Mouse (Mus musculus) lung, embryonic 16.5 days (tissue): ENCODE data around the gene Mpp2. TPM values are rescaled to one million over a fixed set of nuclear protein-coding genes. Genes with fewer than 3 reads are reported as not detected.
A peak's percentile ranks its signal among the peaks of the same experiment; 100 is the strongest.

ENCODE experiments used
- ATAC-seq: fragments of 200-750 bp; cut with Nextera tagmentation; 2 replicates; pipeline ENCODE4 v1.8.0; 2017; ENCODE audit warnings: low read depth, mild to moderate bottlenecking, moderate library complexity
- H3K27ac ChIP-seq: fragments of 300-500 bp; sonication (generic); 2 replicates; pipeline ENCODE4 v1.5.1; 2014; ENCODE audit warnings: mild to moderate bottlenecking, control low read depth, low read length
- H3K27me3 ChIP-seq: fragments of 300-500 bp; sonication (generic); 2 replicates; pipeline ENCODE4 v1.6.1; 2014; ENCODE audit warnings: low read depth, low read length, mixed read lengths; ENCODE audit not compliant: control insufficient read depth, insufficient read depth
- H3K36me3 ChIP-seq: fragments of 300-500 bp; sonication (generic); 2 replicates; pipeline ENCODE4 v1.6.1; 2014; ENCODE audit warnings: low read length; ENCODE audit not compliant: control insufficient read depth, insufficient read depth
- H3K4me1 ChIP-seq: fragments of 300-500 bp; sonication (generic); replicated peaks from 2 replicates; pipeline ENCODE4 v1.6.1; 2014; ENCODE audit warnings: low read length, mixed read lengths; ENCODE audit not compliant: control insufficient read depth, insufficient read depth
- H3K4me2 ChIP-seq: fragments of 300-500 bp; sonication (generic); 2 replicates; pipeline ENCODE4 v1.6.1; 2014; ENCODE audit warnings: low read depth, low read length, control low read depth
- H3K4me3 ChIP-seq: fragments of 300-500 bp; sonication (generic); 2 replicates; pipeline ENCODE4 v1.5.1; 2014; ENCODE audit warnings: mild to moderate bottlenecking, low read length, control low read depth
- H3K9ac ChIP-seq: fragments of 300-500 bp; sonication (generic); 2 replicates; pipeline ENCODE4 v1.6.1; 2014; ENCODE audit warnings: low read length, control low read depth
- H3K9me3 ChIP-seq: fragments of 300-500 bp; sonication (generic); 2 replicates; pipeline ENCODE4 v1.6.1; 2016; ENCODE audit warnings: low read length; ENCODE audit not compliant: control insufficient read depth
- WGBS: fragments of 180-500 bp; shearing (Covaris S2); extraction: QIAGEN DNeasy Blood & Tissue Kit; methylation state at CpG from one replicate; pipeline ENCODE4 v1.1.7; 2014; 5-methylcytosine and 5-hydroxymethylcytosine counted together
- polyA plus RNA-seq: library from polyadenylated mRNA; unstranded; fragments of >200 nt; fragmentation: Nextera tagmentation; extraction: Ambion mirVana; gene quantifications from 2 replicates; pipeline ENCODE4 v1.2.1, GENCODE M21; 2015

The Mpp2 gene
- polyA plus RNA-seq, 1 experiment from 2014 or later: 6.4 TPM

DNA sequence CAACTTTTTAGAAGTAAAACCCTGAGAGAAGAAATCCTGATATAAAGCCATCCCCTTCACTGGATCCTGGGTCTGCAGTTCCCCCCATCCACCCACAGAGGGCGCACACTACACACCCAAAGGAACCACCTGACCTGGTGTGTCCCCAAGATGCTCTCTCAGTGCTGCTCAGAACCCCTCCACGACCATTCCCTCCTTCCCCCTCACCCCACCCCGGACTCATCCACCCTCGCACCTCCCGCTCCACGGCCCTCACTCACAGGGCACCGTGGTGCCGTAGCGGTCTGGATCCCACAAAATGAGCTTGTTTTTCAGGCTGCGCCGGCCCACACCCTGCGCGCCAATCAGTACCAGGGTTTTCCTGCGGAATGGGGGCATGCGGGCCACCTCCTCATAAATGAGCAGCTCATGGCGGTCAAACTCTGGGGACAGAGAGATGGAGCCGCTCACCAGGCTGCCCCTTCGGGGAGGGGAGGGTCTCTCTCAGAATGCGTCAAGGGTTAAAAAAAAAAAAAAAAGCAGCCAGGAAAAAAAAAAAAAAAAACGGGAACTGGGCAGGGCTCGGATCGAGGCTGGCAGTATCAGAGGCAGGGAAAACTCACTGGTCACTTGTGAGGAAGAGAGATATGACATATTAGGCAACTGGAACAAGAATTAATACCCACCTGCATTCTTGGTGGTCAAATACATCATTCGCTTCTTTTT is 26.9 kb downstream of the Mpp2 start:
- Histone ChIP-seq H3K9ac (peak overlapping the region; percentile 52), H3K27ac (no peak overlapping the region), H3K4me1 (peaks cover 8% of the 10 kb centered on the region), H3K4me2 (peak overlapping the region; percentile 75), H3K9me3 (no peaks in the 10 kb centered on the region), H3K27me3 (no peaks in the 10 kb centered on the region), H3K36me3 (no peaks in the 10 kb centered on the region; the same call in 1 of the 2 replicates), H3K4me3 (peak overlapping the region; percentile 46)
- WGBS: 4% methylated on average over 23 of the region's 23 CpGs
- ATAC-seq: peak; percentile 72

DNA sequence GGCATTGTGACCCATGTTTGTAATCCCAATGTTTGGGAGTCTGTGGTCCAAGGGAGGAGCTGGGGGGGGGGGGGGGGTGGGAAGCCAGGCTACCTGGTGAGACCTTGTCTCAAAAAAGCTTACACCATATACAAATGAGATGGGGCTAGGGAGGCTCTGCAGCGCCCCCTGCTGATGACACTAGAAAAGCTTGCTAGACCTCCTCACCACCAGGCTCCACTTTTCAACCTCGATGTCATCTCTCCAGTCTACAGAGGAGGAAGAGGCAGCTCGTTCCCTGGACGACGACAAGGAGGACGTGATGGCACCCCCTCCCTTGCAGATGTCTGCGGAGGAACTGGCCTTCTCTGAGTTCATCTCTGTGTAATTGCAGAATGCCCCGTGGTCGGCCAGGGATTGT is 34.5 kb downstream of the Mpp2 start:
- no peak overlapping the region for H3K4me3 ChIP-seq
- no peak for ATAC-seq
- 31% methylated on average over 9 of the region's 9 CpGs for WGBS

DNA sequence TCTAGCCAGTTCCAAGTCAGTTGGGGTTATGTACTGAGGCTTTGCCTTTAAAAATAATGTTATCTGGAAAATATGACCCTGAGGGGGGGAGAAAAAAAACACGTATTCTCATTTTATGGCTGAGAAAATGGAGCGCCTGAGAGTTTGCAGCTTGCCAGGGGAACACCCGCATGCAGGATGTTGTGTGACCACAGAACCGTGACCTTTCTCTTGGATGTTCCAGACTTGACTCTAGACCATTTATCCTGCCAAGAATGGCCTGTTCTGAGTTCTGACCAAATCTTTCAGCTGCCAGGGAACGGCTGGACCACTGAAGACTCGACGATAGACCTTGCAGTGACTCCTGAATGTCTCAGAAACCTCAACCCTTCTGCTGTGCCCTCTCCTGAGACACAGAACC is 35.1 kb downstream of the Mpp2 start:
- Histone ChIP-seq H3K4me1 (no peaks in the 10 kb centered on the region; the same call in none of the 2 replicates), H3K36me3 (no peaks in the 10 kb centered on the region), H3K9ac (no peak overlapping the region), H3K4me3 (no peak overlapping the region), H3K9me3 (no peaks in the 10 kb centered on the region), H3K27me3 (no peaks in the 10 kb centered on the region), H3K27ac (no peak overlapping the region), H3K4me2 (no peak overlapping the region)
- 0 out of 2 replicates have a peak, but pooled peaks have one; percentile 37 for ATAC-seq
- 63% methylated on average over 7 of the region's 7 CpGs for WGBS

More for the DNA sequence above, 34.5 kb downstream of the Mpp2 start:
- Histone ChIP-seq H3K27ac (no peak overlapping the region), H3K9me3 (no peaks in the 10 kb centered on the region), H3K36me3 (no peaks in the 10 kb centered on the region), H3K4me1 (no peaks in the 10 kb centered on the region; the same call in none of the 2 replicates), H3K9ac (no peak overlapping the region), H3K4me2 (no peak overlapping the region), H3K27me3 (no peaks in the 10 kb centered on the region)

DNA sequence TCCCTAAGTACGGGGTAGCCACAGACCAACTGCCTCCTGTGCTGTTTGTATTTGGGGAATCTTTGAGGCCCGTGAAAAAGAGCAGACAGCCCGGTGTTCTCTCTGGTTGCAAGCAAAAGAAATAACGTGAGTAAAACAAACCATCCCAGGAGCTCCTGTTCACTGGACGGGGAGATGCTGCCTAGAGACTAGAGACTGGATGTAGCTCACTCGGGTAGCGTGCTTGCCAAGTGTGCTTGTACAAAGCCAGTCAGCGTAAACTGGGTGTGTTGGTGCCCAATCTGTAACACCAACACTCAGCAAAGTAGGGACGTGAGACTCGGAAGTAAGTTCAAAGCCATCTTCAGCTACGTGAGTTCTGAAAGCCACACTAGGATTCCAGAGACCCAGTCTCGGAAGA is 35.6 kb downstream of the Mpp2 start:
- H3K36me3 ChIP-seq: no peaks in the 10 kb centered on the region
- no peak overlapping the region for H3K27ac ChIP-seq
- H3K9me3 ChIP-seq: no peaks in the 10 kb centered on the region
- 77% methylated on average over 12 of the region's 12 CpGs for WGBS
- H3K4me2 ChIP-seq: no peak overlapping the region
- no peak overlapping the region for H3K4me3 ChIP-seq
- no peaks in the 10 kb centered on the region; the same call in none of the 2 replicates for H3K4me1 ChIP-seq
- H3K27me3 ChIP-seq: no peaks in the 10 kb centered on the region
- H3K9ac ChIP-seq: no peak overlapping the region
- no peak for ATAC-seq

DNA sequence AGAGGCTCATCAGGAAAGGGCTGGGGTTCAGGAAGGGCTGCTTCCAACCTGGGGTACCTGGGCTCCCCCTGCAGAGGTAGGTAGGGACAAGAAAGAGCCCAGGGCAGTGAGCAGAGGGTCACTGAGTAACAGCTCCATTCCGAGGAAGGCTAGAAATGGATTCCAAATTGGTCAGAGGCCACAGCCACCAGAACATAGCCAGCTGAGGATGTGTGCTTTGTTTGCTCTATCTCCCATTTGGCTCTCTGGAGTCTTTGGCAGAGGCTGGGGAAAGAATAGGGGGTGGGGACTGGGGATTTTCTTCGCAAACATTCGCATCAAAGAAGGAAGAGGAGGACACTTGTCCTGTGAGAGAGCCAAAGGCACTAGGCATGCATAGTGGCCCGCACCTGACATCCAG is 36.4 kb downstream of the Mpp2 start:
- H3K9ac ChIP-seq: no peak overlapping the region
- 0 out of 2 replicates have a peak, but pooled peaks have one; percentile 7 for ATAC-seq
- H3K27ac ChIP-seq: peak overlapping the region; percentile 41; the same call in 1 of the 2 replicates
- no peak overlapping the region for H3K4me3 ChIP-seq
- no peak overlapping the region for H3K4me2 ChIP-seq
- H3K9me3 ChIP-seq: no peaks in the 10 kb centered on the region
- H3K27me3 ChIP-seq: no peaks in the 10 kb centered on the region
- no peaks in the 10 kb centered on the region; the same call in none of the 2 replicates for H3K4me1 ChIP-seq
- WGBS: 34% methylated on average over 4 of the region's 4 CpGs
- H3K36me3 ChIP-seq: no peaks in the 10 kb centered on the region

DNA sequence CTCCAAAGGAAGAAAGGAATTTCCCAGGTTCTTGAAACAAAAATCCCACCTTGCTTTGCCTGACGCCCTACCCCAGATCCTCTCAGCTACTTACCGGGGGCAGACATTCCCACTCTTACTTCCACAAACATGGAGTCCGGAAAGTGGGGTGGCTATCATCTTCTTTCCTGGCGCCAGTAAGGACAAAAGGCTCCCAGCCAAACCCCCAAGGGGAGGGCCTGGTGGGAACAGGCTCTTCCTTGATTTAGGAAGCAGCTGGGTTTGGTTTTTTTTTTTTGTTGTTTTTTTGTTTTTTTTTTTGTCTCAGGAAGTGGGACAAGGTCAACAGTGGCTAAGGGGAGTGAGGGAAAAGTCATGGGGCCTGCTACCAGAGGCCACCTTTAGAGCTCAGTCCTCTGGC is 36.8 kb downstream of the Mpp2 start:
- Histone ChIP-seq H3K36me3 (no peaks in the 10 kb centered on the region), H3K9ac (no peak overlapping the region), H3K4me2 (no peak overlapping the region), H3K27me3 (no peaks in the 10 kb centered on the region), H3K4me3 (no peak overlapping the region), H3K9me3 (no peaks in the 10 kb centered on the region), H3K4me1 (no peaks in the 10 kb centered on the region; the same call in none of the 2 replicates), H3K27ac (peak overlapping the region; percentile 41; the same call in 1 of the 2 replicates)
- ATAC-seq: peak; percentile 56; the same call in 1 of the 2 replicates
- WGBS: 49% methylated on average over 4 of the region's 4 CpGs

DNA sequence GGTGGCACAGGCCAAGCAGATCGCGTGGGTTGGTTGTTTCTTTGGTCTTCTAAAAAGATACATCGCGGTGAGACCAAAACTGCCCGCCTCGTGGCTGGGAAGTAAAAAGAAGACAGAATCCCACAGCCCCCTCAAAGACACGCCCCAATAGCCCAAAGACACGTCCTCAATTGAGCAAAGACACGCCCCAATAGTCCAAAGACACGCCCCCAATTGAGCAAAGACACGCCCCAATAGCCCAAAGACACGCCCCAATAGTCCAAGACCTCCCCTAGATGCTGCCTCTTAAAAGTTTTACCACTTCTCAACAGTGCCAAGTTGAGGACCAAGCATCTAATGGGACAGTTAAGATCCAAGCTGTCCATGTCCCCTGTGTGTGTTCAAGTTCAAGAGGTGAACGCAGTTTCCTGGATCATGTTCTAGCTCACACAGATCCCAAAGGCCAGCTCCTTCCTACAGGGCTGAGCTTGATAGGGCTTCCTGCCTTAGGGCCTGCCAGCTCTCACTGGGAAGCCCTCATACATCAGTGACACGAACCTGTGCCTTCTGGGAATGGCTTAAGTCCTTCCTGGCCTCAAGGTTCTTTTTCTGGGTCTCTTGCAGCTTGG is 38.3 kb downstream of the Mpp2 start:
- no peaks in the 10 kb centered on the region for H3K27me3 ChIP-seq
- H3K4me2 ChIP-seq: no peak overlapping the region
- no peaks in the 10 kb centered on the region for H3K36me3 ChIP-seq
- H3K27ac ChIP-seq: no peak overlapping the region
- H3K9me3 ChIP-seq: no peaks in the 10 kb centered on the region
- no peak overlapping the region for H3K4me3 ChIP-seq
- H3K9ac ChIP-seq: no peak overlapping the region
- no peak for ATAC-seq
- WGBS: 58% methylated on average over 14 of the region's 14 CpGs
- no peaks in the 10 kb centered on the region; the same call in none of the 2 replicates for H3K4me1 ChIP-seq

DNA sequence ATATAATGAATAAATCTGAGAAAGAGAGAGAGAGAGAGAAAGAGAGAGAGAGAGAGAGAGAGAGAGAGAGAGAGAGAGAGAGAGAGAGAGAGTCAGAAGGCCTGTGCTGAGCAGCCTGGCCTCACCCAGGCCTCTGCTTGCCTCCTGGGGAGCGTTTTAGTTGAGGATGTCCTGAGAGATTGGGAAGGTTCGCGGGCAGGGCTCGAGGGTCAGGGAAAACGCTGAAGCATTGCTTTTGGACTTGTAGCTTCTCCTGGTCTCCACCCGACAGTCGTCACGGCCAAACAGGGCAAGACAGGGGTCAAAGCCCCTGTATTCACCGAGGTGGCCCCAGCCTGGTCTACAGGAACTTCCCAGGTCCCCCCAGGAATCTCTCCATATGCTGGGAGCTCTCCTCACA is 41.7 kb downstream of the Mpp2 start:
- ATAC-seq: no peak
- 73% methylated on average over 9 of the region's 9 CpGs for WGBS
- no peaks in the 10 kb centered on the region for H3K36me3 ChIP-seq
- no peak overlapping the region for H3K9ac ChIP-seq
- no peaks in the 10 kb centered on the region for H3K4me1 ChIP-seq
- no peak overlapping the region for H3K4me3 ChIP-seq
- H3K27ac ChIP-seq: no peak overlapping the region
- no peak overlapping the region for H3K4me2 ChIP-seq
- no peaks in the 10 kb centered on the region for H3K9me3 ChIP-seq
- no peaks in the 10 kb centered on the region for H3K27me3 ChIP-seq

DNA sequence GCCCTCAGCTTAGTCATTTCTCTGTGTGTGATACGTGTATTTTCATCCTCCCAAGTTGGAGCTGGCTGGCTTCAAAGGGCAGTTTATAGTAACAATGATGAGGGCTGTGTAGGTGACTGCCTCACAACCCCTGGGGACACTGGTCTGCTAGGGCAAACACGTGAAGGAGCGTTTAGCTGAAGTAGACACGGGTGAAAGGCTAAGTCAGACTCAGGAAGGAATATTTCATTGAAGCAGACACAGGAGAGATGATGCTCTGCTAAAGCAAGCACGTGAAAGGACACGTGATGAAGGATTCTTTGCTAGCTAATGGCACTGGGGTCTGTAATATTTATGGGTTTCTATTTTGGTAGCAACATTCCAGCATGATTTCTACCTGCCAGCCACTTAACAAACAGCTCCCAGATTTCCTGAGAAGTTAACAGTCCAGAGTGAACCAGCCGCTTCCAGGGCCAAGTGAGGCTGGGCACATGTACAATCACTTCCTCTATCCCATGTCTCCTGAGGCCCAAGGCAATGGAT is 43.6 kb downstream of the Mpp2 start:
- Histone ChIP-seq H3K36me3 (no peaks in the 10 kb centered on the region), H3K4me1 (peaks cover 2% of the 10 kb centered on the region; the same call in 1 of the 2 replicates), H3K4me3 (no peak overlapping the region), H3K9me3 (no peaks in the 10 kb centered on the region), H3K4me2 (no peak overlapping the region), H3K27ac (no peak overlapping the region), H3K9ac (no peak overlapping the region), H3K27me3 (no peaks in the 10 kb centered on the region)
- 73% methylated on average over 7 of the region's 7 CpGs for WGBS
- ATAC-seq: no peak
